Mouse (Mus musculus) heart, postnatal 0 days (tissue): ENCODE data around the gene 1810024B03Rik. TPM values are rescaled to one million over a fixed set of nuclear protein-coding genes. Genes with fewer than 3 reads are reported as not detected.
A peak's percentile ranks its signal among the peaks of the same experiment; 100 is the strongest.

Source experiments
- ATAC-seq: fragments of 200-750 bp; cut with Nextera tagmentation; 2 replicates; pipeline ENCODE4 v1.8.0; 2017; ENCODE audit warnings: low read depth, moderate number of reproducible peaks, moderate library complexity; ENCODE audit not compliant: insufficient read depth
- DNase-seq: peaks from one replicate; pipeline ENCODE4 v3.0.0-alpha.2; 2016; ENCODE audit warnings: low spot score
- H3K27ac ChIP-seq: fragments of 300-500 bp; sonication (generic); 2 replicates; pipeline ENCODE4 v1.5.1; 2014; ENCODE audit warnings: low read depth, mild to moderate bottlenecking
- H3K27me3 ChIP-seq: fragments of 300-500 bp; sonication (generic); 2 replicates; pipeline ENCODE4 v1.6.1; 2014; ENCODE audit warnings: low read length, mixed read lengths; ENCODE audit not compliant: control insufficient read depth, insufficient read depth
- H3K36me3 ChIP-seq: fragments of 300-500 bp; sonication (generic); replicated peaks from 2 replicates; pipeline ENCODE4 v1.6.1; 2014; ENCODE audit warnings: low read length, mixed read lengths; ENCODE audit not compliant: control insufficient read depth, insufficient read depth
- H3K4me1 ChIP-seq: fragments of 300-500 bp; sonication (generic); 2 replicates; pipeline ENCODE4 v1.6.1; 2014; ENCODE audit warnings: antibody characterized with exemption; ENCODE audit not compliant: control insufficient read depth, insufficient read depth
- H3K4me2 ChIP-seq: fragments of 300-500 bp; sonication (generic); 2 replicates; pipeline ENCODE4 v1.6.1; 2014; ENCODE audit warnings: low read depth, mild to moderate bottlenecking, low read length, moderate library complexity
- H3K4me3 ChIP-seq: fragments of 300-500 bp; sonication (generic); 2 replicates; pipeline ENCODE4 v1.5.1; 2014; ENCODE audit warnings: low read depth, low read length
- H3K9ac ChIP-seq: fragments of 300-500 bp; sonication (generic); replicated peaks from 2 replicates; pipeline ENCODE4 v1.6.1; 2014; ENCODE audit warnings: low read depth, low read length, mixed read lengths
- H3K9me3 ChIP-seq: fragments of 300-500 bp; sonication (generic); replicated peaks from 2 replicates; pipeline ENCODE4 v1.6.1; 2016; ENCODE audit warnings: low read length; ENCODE audit not compliant: control insufficient read depth
- CTCF ChIP-seq: IDR thresholded peaks from 2 replicates; pipeline ENCODE4 v1.5.1; 2016; ENCODE audit warnings: antibody characterized with exemption, control low read depth, low read depth
- EP300 ChIP-seq: IDR thresholded peaks from 2 replicates; pipeline ENCODE4 v1.6.1; 2016; ENCODE audit warnings: antibody characterized with exemption, low read depth
- WGBS: fragments of 180-500 bp; shearing (Covaris S2); extraction: QIAGEN DNeasy Blood & Tissue Kit; methylation state at CpG from one replicate; pipeline ENCODE4 v1.1.7; 2014; 5-methylcytosine and 5-hydroxymethylcytosine counted together
- polyA plus RNA-seq: library from polyadenylated mRNA; unstranded; fragments of >200 nt; fragmentation: Nextera tagmentation; extraction: Ambion mirVana; gene quantifications from 2 replicates; pipeline ENCODE4 v1.2.1, GENCODE M21; 2015
- total RNA-seq: library from RNA; depleted of rRNA; stranded (reverse); fragments of >200 nt; gene quantifications from 2 replicates; pipeline ENCODE4 v1.2.3, GENCODE M21; 2014; ENCODE audit warnings: low replicate concordance

The 1810024B03Rik gene
- total and polyA plus RNA-seq, 2 experiments from 2014 or later = 0.27 to 1.9 TPM

DNA sequence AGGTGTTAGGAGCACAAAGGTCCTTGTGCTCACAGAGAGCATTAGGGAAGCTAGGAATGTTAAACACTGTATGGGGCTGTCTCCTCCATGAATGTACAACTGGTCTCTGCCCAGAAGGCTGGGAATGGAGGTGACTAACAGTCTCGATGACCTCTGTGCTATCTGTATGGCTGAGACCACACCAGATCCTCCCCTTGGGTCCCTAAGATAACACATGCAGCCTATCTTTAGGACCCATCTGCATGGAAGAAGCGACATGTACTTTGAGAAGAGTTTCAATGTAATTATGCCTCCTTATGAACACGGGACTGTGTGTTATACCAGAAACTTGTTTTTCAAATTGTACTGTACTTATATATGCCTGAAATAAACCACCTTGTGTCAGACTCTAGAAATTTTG lies 62.4 kb downstream of the 1810024B03Rik start:
- no peak for ATAC-seq
- Histone ChIP-seq H3K4me1 (no peaks in the 10 kb centered on the region; the same call in 1 of the 2 replicates), H3K4me3 (no peak overlapping the region), H3K27me3 (no peaks in the 10 kb centered on the region), H3K4me2 (no peak overlapping the region), H3K36me3 (peaks cover 8% of the 10 kb centered on the region; the same call in 1 of the 2 replicates), H3K27ac (no peak overlapping the region), H3K9me3 (no peaks in the 10 kb centered on the region; the same call in 1 of the 2 replicates), H3K9ac (no peak overlapping the region)
- 71% methylated on average over 3 of the region's 3 CpGs for WGBS
- no peak for TF ChIP-seq CTCF
- no peak for TF ChIP-seq EP300
- no peak for DNase-seq

- Histone ChIP-seq H3K9me3 (no peaks in the 10 kb centered on the region), H3K4me1 (no peaks in the 10 kb centered on the region; the same call in 1 of the 2 replicates), H3K27me3 (no peaks in the 10 kb centered on the region), H3K27ac (no peak within 1 kb of the TSS), H3K9ac (peak within 1 kb of the TSS; percentile 45), H3K4me2 (peak within 1 kb of the TSS; percentile 64), H3K4me3 (peak within 1 kb of the TSS; percentile 55), H3K36me3 (peaks cover 8% of the 10 kb centered on the region)
- DNase-seq (no peak), ATAC-seq (peak; percentile 79)
- TF ChIP-seq CTCF (no peak), EP300 (no peak)
- 4% methylated on average over 31 of the region's 31 CpGs for WGBS
Measured at GRCm38 (mm10) chr2:127143158-127144063, 64.7 kb downstream of the 1810024B03Rik start, which contains the start of gene Itpripl1. Gene Itpripl1 (minus strand): TSS chr2:127143442.

DNA sequence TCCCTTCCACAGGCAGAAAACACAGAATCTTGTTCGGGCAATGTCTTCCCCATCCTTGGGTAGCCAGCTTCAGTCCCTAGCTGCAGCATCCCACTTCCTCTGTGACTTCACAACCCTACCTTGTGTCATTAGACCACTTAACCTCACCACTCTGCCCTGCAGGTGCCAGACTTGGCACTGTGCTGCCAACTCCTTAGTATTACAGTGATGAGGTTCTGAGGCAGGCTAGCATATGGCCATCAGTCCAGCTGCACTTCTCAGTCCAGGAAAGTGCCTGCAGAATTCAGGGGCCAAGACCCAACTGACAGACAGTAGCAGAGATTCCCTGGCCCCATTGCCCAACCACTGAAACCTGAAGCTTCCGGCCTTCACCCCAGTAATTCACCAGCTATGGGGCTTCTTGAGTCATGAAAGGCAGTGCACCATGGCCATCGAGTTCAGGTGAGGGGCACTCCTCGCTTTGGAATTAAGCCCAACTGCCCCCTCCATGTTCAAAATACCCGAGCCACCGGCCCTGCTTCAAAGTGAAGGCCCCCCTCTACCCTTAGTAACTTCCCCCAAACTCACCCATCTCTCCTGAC lies 65.4 kb downstream of the 1810024B03Rik start:
- DNase-seq (no peak), ATAC-seq (no peak)
- no peaks in the 10 kb centered on the region for H3K27me3 ChIP-seq
- peak overlapping the region; percentile 64 for H3K4me2 ChIP-seq
- H3K36me3 ChIP-seq = peaks cover 8% of the 10 kb centered on the region
- no peaks in the 10 kb centered on the region for H3K9me3 ChIP-seq
- WGBS = 11% methylated on average over 6 of the region's 6 CpGs
- peak overlapping the region; percentile 55 for H3K4me3 ChIP-seq
- TF ChIP-seq CTCF = no peak
- TF ChIP-seq EP300 = no peak
- H3K27ac ChIP-seq = no peak overlapping the region
- peak overlapping the region; percentile 45 for H3K9ac ChIP-seq
- no peaks in the 10 kb centered on the region; the same call in 1 of the 2 replicates for H3K4me1 ChIP-seq

DNA sequence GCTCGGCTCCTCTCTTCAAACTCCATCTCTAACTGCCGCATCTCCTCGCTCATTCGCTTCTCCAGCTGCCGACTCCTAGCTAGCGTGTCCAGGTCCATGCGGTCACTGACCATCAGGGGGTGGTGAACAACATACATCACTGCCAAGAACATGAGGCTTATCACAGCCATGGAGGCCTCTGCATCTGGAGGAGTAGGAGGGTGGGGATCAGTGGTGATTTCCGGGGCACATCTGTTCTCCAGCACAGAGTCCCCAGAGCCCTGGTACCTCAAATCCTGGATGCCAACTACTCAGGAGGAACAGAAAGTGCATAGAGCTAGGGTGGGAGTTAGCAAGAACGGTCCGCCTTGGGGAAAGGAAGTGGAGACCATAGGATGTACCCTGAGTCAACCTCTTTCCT lies 66.0 kb downstream of the 1810024B03Rik start:
- WGBS = 80% methylated on average over 10 of the region's 10 CpGs
- no peak for TF ChIP-seq CTCF
- no peak for TF ChIP-seq EP300
- Histone ChIP-seq H3K9me3 (no peaks in the 10 kb centered on the region), H3K27me3 (no peaks in the 10 kb centered on the region), H3K9ac (0 out of 2 replicates have a peak overlapping the region, but pooled peaks have one; percentile 0), H3K4me3 (peak overlapping the region; percentile 55), H3K36me3 (peaks cover 8% of the 10 kb centered on the region), H3K4me2 (peak overlapping the region; percentile 64), H3K4me1 (peaks cover 3% of the 10 kb centered on the region; the same call in 1 of the 2 replicates), H3K27ac (no peak overlapping the region)
- 0 out of 2 replicates have a peak, but pooled peaks have one; percentile 37 for ATAC-seq
- no peak for DNase-seq

GRCm38 (mm10) chr2:127140011-127140410 lies 68.1 kb downstream of the 1810024B03Rik start:
- H3K36me3 ChIP-seq = peaks cover 8% of the 10 kb centered on the region
- DNase-seq (no peak), ATAC-seq (no peak)
- H3K4me1 ChIP-seq = peaks cover 11% of the 10 kb centered on the region; the same call in 1 of the 2 replicates
- H3K27me3 ChIP-seq = no peaks in the 10 kb centered on the region
- no peak overlapping the region for H3K4me2 ChIP-seq
- no peak overlapping the region for H3K4me3 ChIP-seq
- TF ChIP-seq EP300 = no peak
- TF ChIP-seq CTCF = no peak
- H3K27ac ChIP-seq = no peak overlapping the region
- H3K9ac ChIP-seq = no peak overlapping the region
- 89% methylated on average over 7 of the region's 7 CpGs for WGBS
- H3K9me3 ChIP-seq = no peaks in the 10 kb centered on the region
